Mouse (Mus musculus): ENCODE data around the gene Setd5.
A peak's percentile ranks its signal among the peaks of the same experiment; 100 is the strongest.

Gene Setd5

GRCm38 (mm10) chr6:113184866-113185525 is 107.8 kb downstream of the Setd5 start:
- no peak for DNase-seq (ENCODE audit: low read depth, low spot score)

GRCm38 (mm10) chr6:113193765-113194460 is 116.7 kb downstream of the Setd5 start:
- peak; percentile 77 for DNase-seq (ENCODE audit: low read depth, low spot score)

- DNase-seq (ENCODE audit: low read depth, low spot score): no peak
These were observed 117.3 kb downstream of the Setd5 start for GRCm38 (mm10) chr6:113194517-113194840.

- peak; percentile 59 for DNase-seq (ENCODE audit: low read depth, low spot score)
These were observed 117.9 kb downstream of the Setd5 start, which contains the start of gene Lhfpl4 for GRCm38 (mm10) chr6:113194841-113195595. Gene Lhfpl4 (minus strand): TSS chr6:113195384.

GRCm38 (mm10) chr6:113195596-113195992 is 118.4 kb downstream of the Setd5 start:
- DNase-seq (ENCODE audit: low read depth, low spot score): no peak

All from mesoderm, embryonic 11.5 days (tissue).